Comparison of ENCODE assay signal across 12 mouse cellular contexts in the genomic region with DNA sequence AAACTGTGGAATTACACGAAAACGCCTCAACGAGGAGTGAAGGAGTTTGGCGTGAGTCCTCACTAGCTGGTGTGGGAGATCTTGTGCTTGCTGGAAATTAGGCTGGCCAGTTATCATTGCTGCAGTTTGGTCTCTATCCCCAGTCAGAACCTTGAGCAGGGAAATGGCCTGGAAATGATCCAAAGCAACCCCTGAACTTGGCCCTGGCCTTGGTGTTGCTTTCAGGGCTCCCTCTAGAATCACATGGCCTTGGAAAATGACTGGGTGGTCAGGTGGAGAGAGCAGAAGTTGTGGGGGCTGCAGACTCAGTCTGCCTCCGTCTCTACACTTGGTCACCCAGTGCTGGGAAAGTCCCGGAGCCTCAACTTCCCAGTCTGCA.
A peak's percentile ranks its signal among the peaks of the same experiment; 100 is the strongest.
DNase-seq lines count a peak whose midpoint lies in the region; ATAC-seq and TF ChIP-seq lines count a peak whose summit lies in the region.
"Had no signal": no experiment of that assay in that cellular context is flagged by ENCODE, and none has a peak within 500 bp of the region (broad histone marks: within the 10 kb centered on the region; RNA-seq: fewer than 3 reads in every experiment).

No protein-coding gene starts in this region.

- H3K36me3 ChIP-seq in hindbrain, embryonic 16.5 days (ENCODE audit: control insufficient read depth, insufficient read depth, low read length) = no peaks in the 10 kb centered on the region
- H3K36me3 ChIP-seq in neural tube, embryonic 14.5 days (ENCODE audit: control insufficient read depth, insufficient read depth, low read length) = no peaks in the 10 kb centered on the region
- H3K36me3 ChIP-seq: embryonic facial prominence, embryonic 12.5 days; liver, embryonic 15.5 days had no signal

- TF ChIP-seq CTCF in left cerebral cortex, adult 2 months (IDR thresholded peaks at IDR 0.05) = no peak

- DNase-seq in adrenal gland, adult (ENCODE audit: inconsistent age in 2 of 2, low spot score in 1 of 2) = peak; percentile 69 to 86
- DNase-seq in adrenal gland, adult 18-20 months (ENCODE audit: low spot score in 2 of 2) = no peak
- DNase-seq in left cerebral cortex, adult 2 months (ENCODE audit: extremely low spot score in 1 of 2, low spot score in 2 of 2) = no peak
- DNase-seq in left cerebral cortex, adult 18-20 months (ENCODE audit: low spot score in 2 of 2) = no peak
- no peak for DNase-seq in right cerebral cortex, adult 18-20 months
- DNase-seq in lung, postnatal 25 days (ENCODE audit: low spot score) = no peak
- DNase-seq: heart, adult 18-20 months; right cerebral cortex, postnatal 4 days had no signal

- ATAC-seq in hindbrain, embryonic 16.5 days = peak; percentile 38
- ATAC-seq in neural tube, embryonic 14.5 days (ENCODE audit: low read depth) = no peak

- no peaks in the 10 kb centered on the region for H3K27me3 ChIP-seq in hindbrain, embryonic 16.5 days (replicated peaks; ENCODE audit: control insufficient read depth, insufficient read depth, low read length)
- H3K27me3 ChIP-seq in neural tube, embryonic 14.5 days (ENCODE audit: control insufficient read depth, insufficient read depth, low read length) = no peaks in the 10 kb centered on the region
- H3K27me3 ChIP-seq: embryonic facial prominence, embryonic 12.5 days; liver, embryonic 15.5 days had no signal

- intact Hi-C loops in left cerebral cortex, adult 2 months (cut with DNase I) = no loop called here

- no peak overlapping the region for H3K4me3 ChIP-seq in left cerebral cortex, adult 2 months
- no peak overlapping the region for H3K4me3 ChIP-seq in hindbrain, embryonic 16.5 days (ENCODE audit: low read length)
- H3K4me3 ChIP-seq in neural tube, embryonic 14.5 days (ENCODE audit: low read depth, low read length) = no peak overlapping the region
- H3K4me3 ChIP-seq: embryonic facial prominence, embryonic 12.5 days; liver, embryonic 15.5 days had no signal

- H3K4me2 ChIP-seq in hindbrain, embryonic 16.5 days (ENCODE audit: low read length) = no peak overlapping the region
- H3K4me2 ChIP-seq in neural tube, embryonic 14.5 days (ENCODE audit: low read depth, low read length) = no peak overlapping the region
- H3K4me2 ChIP-seq: embryonic facial prominence, embryonic 12.5 days; liver, embryonic 15.5 days had no signal

- H3K27ac ChIP-seq in left cerebral cortex, adult 2 months = peak overlapping the region; percentile 38
- peak overlapping the region; percentile 7; the same call in 1 of the 2 replicates for H3K27ac ChIP-seq in hindbrain, embryonic 16.5 days (ENCODE audit: low read depth, low read length)
- peak overlapping the region; percentile 48 for H3K27ac ChIP-seq in neural tube, embryonic 14.5 days (ENCODE audit: low read depth, low read length)
- H3K27ac ChIP-seq: embryonic facial prominence, embryonic 12.5 days; liver, embryonic 15.5 days had no signal

- H3K9ac ChIP-seq in hindbrain, embryonic 16.5 days (ENCODE audit: low read depth, low read length) = no peak overlapping the region
- no peak overlapping the region for H3K9ac ChIP-seq in neural tube, embryonic 14.5 days (replicated peaks; ENCODE audit: low read depth, low read length)
- H3K9ac ChIP-seq: embryonic facial prominence, embryonic 12.5 days; liver, embryonic 15.5 days had no signal

- peaks cover 17% of the 10 kb centered on the region for H3K4me1 ChIP-seq in hindbrain, embryonic 16.5 days (ENCODE audit: control insufficient read depth, insufficient read depth, low read depth, low read length)
- H3K4me1 ChIP-seq in neural tube, embryonic 14.5 days (ENCODE audit: control insufficient read depth, insufficient read depth, low read length) = peaks cover 21% of the 10 kb centered on the region
- H3K4me1 ChIP-seq: liver, embryonic 15.5 days had no signal

- H3K9me3 ChIP-seq in hindbrain, embryonic 16.5 days (ENCODE audit: control insufficient read depth, low read length) = no peaks in the 10 kb centered on the region
- no peaks in the 10 kb centered on the region for H3K9me3 ChIP-seq in neural tube, embryonic 14.5 days (ENCODE audit: control insufficient read depth, low read length)
- H3K9me3 ChIP-seq: embryonic facial prominence, embryonic 12.5 days; liver, embryonic 15.5 days had no signal

- 35% methylated on average over 6 of the region's 6 CpGs for WGBS in hindbrain, embryonic 16.5 days
- WGBS in neural tube, embryonic 14.5 days = 51% methylated on average over 6 of the region's 6 CpGs

Comparison
In these comparisons a context has a peak if more than half of its experiments do, and no peak if none do; other contexts are left out.
1. DNase-seq: peak in adrenal gland, adult (2 of 2); none in adrenal gland, adult 18-20 months (0 of 2), left cerebral cortex, adult 2 months (0 of 2), left cerebral cortex, adult 18-20 months (0 of 2), right cerebral cortex, adult 18-20 months (single experiment) and lung, postnatal 25 days (single experiment).
2. Peak in every context shown above with its lines, with median percentiles within 50 percentile points of each other: H3K27ac ChIP-seq.